Comparison of ENCODE assay signal across 9 mouse cellular contexts in genomic region chr9:79919303-79919721, GRCm38 (mm10).
DNase-seq lines count a peak whose midpoint lies in the region; ATAC-seq lines count a peak whose summit lies in the region.
"Had no signal": no experiment of that assay in that cellular context is flagged by ENCODE, and none has a peak within 500 bp of the region (broad histone marks: within the 10 kb centered on the region; RNA-seq: fewer than 3 reads in every experiment).

No protein-coding gene starts in this region.

- H3K9ac ChIP-seq in heart, embryonic 12.5 days = peak overlapping the region; percentile 26
- H3K9ac ChIP-seq in stomach, embryonic 15.5 days = no peak overlapping the region

- H3K27ac ChIP-seq in heart, embryonic 12.5 days (ENCODE audit: poor library complexity, severe bottlenecking) = peak overlapping the region; percentile 89
- peak overlapping the region; percentile 56; the same call in 1 of the 2 replicates for H3K27ac ChIP-seq in stomach, embryonic 15.5 days

- H3K27me3 ChIP-seq in heart, embryonic 12.5 days (replicated peaks) = no peaks in the 10 kb centered on the region
- H3K27me3 ChIP-seq in stomach, embryonic 15.5 days (replicated peaks) = no peaks in the 10 kb centered on the region

- H3K4me2 ChIP-seq in heart, embryonic 12.5 days = peak overlapping the region; percentile 60
- H3K4me2 ChIP-seq in stomach, embryonic 15.5 days = no peak overlapping the region

- DNase-seq in heart, postnatal 25 days (ENCODE audit: low spot score) = no peak
- DNase-seq in liver = peak; percentile 19
- no peak for DNase-seq in cerebellum, adult 11-12 months
- DNase-seq in ovary, postnatal 36 days (ENCODE audit: low spot score) = no peak
- DNase-seq in adrenal gland, adult 18-20 months (ENCODE audit: low spot score in 2 of 2) = no peak

- H3K9me3 ChIP-seq in heart, embryonic 12.5 days (replicated peaks) = no peaks in the 10 kb centered on the region
- no peaks in the 10 kb centered on the region for H3K9me3 ChIP-seq in stomach, embryonic 15.5 days
- H3K9me3 ChIP-seq: midbrain, embryonic 10.5 days had no signal

- H3K36me3 ChIP-seq in heart, embryonic 12.5 days = peaks cover 4% of the 10 kb centered on the region; the same call in 1 of the 2 replicates
- no peaks in the 10 kb centered on the region for H3K36me3 ChIP-seq in stomach, embryonic 15.5 days
- H3K36me3 ChIP-seq: midbrain, embryonic 10.5 days had no signal

- peaks cover 59% of the 10 kb centered on the region for H3K4me1 ChIP-seq in heart, embryonic 12.5 days (replicated peaks)
- 0 out of 2 replicates have a peak, but pooled peaks cover 4% of the 10 kb centered on the region for H3K4me1 ChIP-seq in stomach, embryonic 15.5 days

- ATAC-seq in heart, embryonic 12.5 days (ENCODE audit: insufficient number of reproducible peaks, low FRiP score) = peak; percentile 38
- peak; percentile 88 for ATAC-seq in activated CD4-positive, CD25-positive, alpha-beta regulatory T cell, adult 4 months
- no peak for ATAC-seq in stomach, embryonic 15.5 days (ENCODE audit: insufficient read depth, low FRiP score, low read depth)

- 7% methylated on average over 7 of the region's 7 CpGs for WGBS in heart, embryonic 12.5 days
- 51% methylated on average over 7 of the region's 7 CpGs for WGBS in stomach, embryonic 15.5 days

- no peak overlapping the region for H3K4me3 ChIP-seq in heart, embryonic 12.5 days
- H3K4me3 ChIP-seq in stomach, embryonic 15.5 days (replicated peaks) = no peak overlapping the region
- H3K4me3 ChIP-seq: midbrain, embryonic 10.5 days had no signal

- intact Hi-C loops in heart, postnatal 25 days (cut with DNase I) = no loop called here
